Mouse (Mus musculus) midbrain, postnatal 0 days (tissue): Measurements from ENCODE around the gene Ppp2r1b. TPM values are rescaled to one million over a fixed set of nuclear protein-coding genes. Genes with fewer than 3 reads are reported as not detected.

Source experiments
- ATAC-seq: fragments of 200-750 bp; cut with Nextera tagmentation; 2 replicates; pipeline ENCODE4 v1.8.0; 2017; ENCODE audit warnings: moderate number of reproducible peaks, mild to moderate bottlenecking, moderate TSS enrichment, moderate library complexity; ENCODE audit not compliant: low FRiP score
- DNase-seq: peaks from one replicate; pipeline ENCODE4 v3.0.0-alpha.2; 2015; ENCODE audit warnings: low spot score
- H3K27ac ChIP-seq: fragments of 300-500 bp; sonication (generic); 2 replicates; pipeline ENCODE4 v1.5.1; 2014; ENCODE audit warnings: low read depth, mild to moderate bottlenecking, low read length, mixed read lengths
- H3K27me3 ChIP-seq: fragments of 300-500 bp; sonication (generic); 2 replicates; pipeline ENCODE4 v1.6.1; 2014; ENCODE audit warnings: low read length, control low read depth, mixed read lengths; ENCODE audit not compliant: insufficient read depth
- H3K36me3 ChIP-seq: fragments of 300-500 bp; sonication (generic); 2 replicates; pipeline ENCODE4 v1.6.1; 2014; ENCODE audit warnings: low read length, control low read depth, mixed read lengths; ENCODE audit not compliant: insufficient read depth
- H3K4me1 ChIP-seq: fragments of 300-500 bp; sonication (generic); 2 replicates; pipeline ENCODE4 v1.6.1; 2014; ENCODE audit warnings: mild to moderate bottlenecking, control low read depth, antibody characterized with exemption, low read length, mixed read lengths; ENCODE audit not compliant: insufficient read depth
- H3K4me2 ChIP-seq: fragments of 300-500 bp; sonication (generic); 2 replicates; pipeline ENCODE4 v1.6.1; 2014; ENCODE audit warnings: low read depth, mild to moderate bottlenecking, low read length, mixed read lengths; ENCODE audit not compliant: poor library complexity, severe bottlenecking
- H3K4me3 ChIP-seq: fragments of 300-500 bp; sonication (generic); 2 replicates; pipeline ENCODE4 v1.5.1; 2014; ENCODE audit warnings: low read depth, mild to moderate bottlenecking, low read length, moderate library complexity
- H3K9ac ChIP-seq: fragments of 300-500 bp; sonication (generic); replicated peaks from 2 replicates; pipeline ENCODE4 v1.6.1; 2014; ENCODE audit warnings: mild to moderate bottlenecking, low read length, moderate library complexity, mixed read lengths; ENCODE audit not compliant: poor library complexity, severe bottlenecking
- H3K9me3 ChIP-seq: fragments of 300-500 bp; sonication (generic); 2 replicates; pipeline ENCODE4 v1.6.1; 2016; ENCODE audit warnings: low read length, control low read depth
- CTCF ChIP-seq: IDR thresholded peaks from 2 replicates; pipeline ENCODE4 v1.5.1; 2016; ENCODE audit warnings: antibody characterized with exemption, mild to moderate bottlenecking
- WGBS: fragments of 180-500 bp; shearing (Covaris S2); extraction: QIAGEN DNeasy Blood & Tissue Kit; methylation state at CpG from one replicate; pipeline ENCODE4 v1.1.7; 2014; 5-methylcytosine and 5-hydroxymethylcytosine counted together
- polyA plus RNA-seq: library from polyadenylated mRNA; unstranded; fragments of >200 nt; fragmentation: Nextera tagmentation; extraction: Ambion mirVana; gene quantifications from 2 replicates; pipeline ENCODE4 v1.2.1, GENCODE M21; 2015
- total RNA-seq: library from RNA; depleted of rRNA; stranded (reverse); fragments of >200 nt; gene quantifications from 2 replicates; pipeline ENCODE4 v1.2.3, GENCODE M21; 2014

Gene Ppp2r1b
- total and polyA plus RNA-seq, 2 experiments from 2014 or later, result 14.8 to 30.2 TPM

DNA sequence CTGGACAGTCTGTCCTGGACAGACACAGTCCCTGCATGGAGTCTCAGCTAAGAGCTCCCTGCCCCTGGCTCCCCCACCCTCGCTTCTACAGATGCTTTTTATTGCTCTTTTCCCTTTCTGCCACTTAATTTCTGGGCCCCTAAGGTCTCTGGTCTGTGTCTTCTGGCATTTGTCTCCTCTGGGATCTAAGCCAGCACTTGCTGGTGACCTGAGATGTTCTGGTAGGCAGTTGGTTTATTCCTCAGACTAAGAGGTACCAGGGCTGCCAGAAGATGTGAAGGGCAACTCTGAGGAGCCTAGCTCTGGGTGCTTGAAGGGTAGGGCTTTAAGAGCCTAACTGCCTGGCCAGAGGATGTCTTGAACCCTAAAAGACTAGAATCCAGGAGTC is 40.5 kb downstream of the Ppp2r1b start:
- Histone ChIP-seq H3K36me3 (peaks cover 11% of the 10 kb centered on the region; the same call in 1 of the 2 replicates), H3K27ac (peak overlapping the region; percentile 38; the same call in 1 of the 2 replicates), H3K27me3 (no peaks in the 10 kb centered on the region), H3K4me2 (no peak overlapping the region), H3K9me3 (no peaks in the 10 kb centered on the region), H3K9ac (no peak overlapping the region), H3K4me3 (no peak overlapping the region), H3K4me1 (peaks cover 4% of the 10 kb centered on the region; the same call in 1 of the 2 replicates)
- 62% methylated on average over 1 of the region's 1 CpGs for WGBS
- DNase-seq (no peak), ATAC-seq (no peak)
- TF ChIP-seq CTCF, result no peak

DNA sequence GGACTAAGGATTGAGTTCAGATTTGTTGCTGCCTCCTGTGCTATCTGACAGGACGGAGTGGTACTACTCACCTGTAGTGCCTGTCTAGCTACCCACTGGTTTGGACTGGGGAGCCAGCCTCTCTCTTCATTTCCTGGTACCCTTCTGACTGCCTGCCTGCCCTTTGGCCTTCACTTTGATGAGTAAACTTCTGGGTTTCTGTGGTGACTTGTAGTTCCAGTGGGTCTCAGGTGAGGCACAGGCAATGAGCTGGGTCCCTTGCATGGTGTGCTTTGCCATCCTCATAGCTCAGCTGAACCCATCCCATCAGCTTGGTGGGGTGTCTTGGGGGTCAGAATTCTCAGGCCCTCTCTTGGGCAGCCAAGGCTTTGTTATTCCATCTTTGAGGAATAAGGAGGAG is 41.8 kb downstream of the Ppp2r1b start:
- ATAC-seq (no peak), DNase-seq (no peak)
- Histone ChIP-seq H3K27me3 (no peaks in the 10 kb centered on the region), H3K4me1 (peaks cover 4% of the 10 kb centered on the region; the same call in 1 of the 2 replicates), H3K27ac (no peak overlapping the region), H3K4me3 (no peak overlapping the region), H3K4me2 (no peak overlapping the region), H3K9ac (no peak overlapping the region), H3K36me3 (peaks cover 12% of the 10 kb centered on the region; the same call in 1 of the 2 replicates), H3K9me3 (no peaks in the 10 kb centered on the region)
- WGBS, result 87% methylated on average over 1 of the region's 1 CpGs
- no peak for TF ChIP-seq CTCF

DNA sequence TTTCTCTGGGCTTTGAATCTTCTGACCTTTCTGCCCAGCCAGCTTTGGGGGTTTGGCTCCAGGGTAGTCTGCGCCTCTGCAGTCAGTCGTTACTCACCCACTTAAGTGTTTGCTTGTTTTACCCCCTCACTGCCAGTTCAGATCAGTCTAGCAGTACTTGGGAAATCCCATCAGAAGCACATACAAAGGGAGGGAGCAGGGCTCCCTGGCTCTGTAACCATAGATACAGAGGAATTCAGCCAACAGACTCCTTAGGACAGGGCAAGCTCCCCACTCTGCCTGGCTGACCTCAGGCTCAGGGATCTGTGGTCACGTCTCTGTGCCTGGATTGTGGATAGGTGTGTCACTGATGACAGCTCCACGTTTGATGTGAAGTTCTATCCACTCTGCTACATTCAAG is 42.2 kb downstream of the Ppp2r1b start:
- Histone ChIP-seq H3K4me3 (no peak overlapping the region), H3K27ac (no peak overlapping the region), H3K27me3 (no peaks in the 10 kb centered on the region), H3K4me2 (no peak overlapping the region), H3K4me1 (peaks cover 4% of the 10 kb centered on the region; the same call in 1 of the 2 replicates), H3K9ac (no peak overlapping the region), H3K9me3 (no peaks in the 10 kb centered on the region), H3K36me3 (peaks cover 12% of the 10 kb centered on the region; the same call in 1 of the 2 replicates)
- ATAC-seq (no peak), DNase-seq (peak; percentile 17)
- 19% methylated on average over 4 of the region's 4 CpGs for WGBS
- no peak for TF ChIP-seq CTCF

DNA sequence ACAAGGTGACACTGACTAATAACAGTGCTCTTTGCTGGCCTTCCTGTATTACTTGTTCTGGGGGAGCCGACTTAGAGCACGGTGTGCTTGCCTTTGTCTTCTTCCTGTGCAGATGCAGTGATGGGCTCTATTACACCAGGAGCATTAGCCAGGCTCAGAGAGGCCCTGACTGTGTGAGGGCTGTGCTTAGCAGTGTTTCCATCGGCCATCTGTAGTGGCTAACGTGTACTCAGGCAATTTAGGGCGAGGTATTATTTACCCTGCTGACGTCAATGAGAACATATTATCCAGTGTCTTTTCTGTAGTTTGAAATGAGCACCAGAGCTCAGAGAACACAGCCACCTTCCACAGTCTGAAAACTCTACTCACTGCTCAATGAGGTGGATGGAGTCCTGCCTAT is 44.1 kb downstream of the Ppp2r1b start:
- Histone ChIP-seq H3K9ac (no peak overlapping the region), H3K36me3 (peaks cover 15% of the 10 kb centered on the region), H3K27ac (no peak overlapping the region), H3K4me2 (no peak overlapping the region), H3K4me1 (peaks cover 4% of the 10 kb centered on the region; the same call in 1 of the 2 replicates), H3K4me3 (no peak overlapping the region), H3K27me3 (no peaks in the 10 kb centered on the region), H3K9me3 (no peaks in the 10 kb centered on the region)
- TF ChIP-seq CTCF, result no peak
- 84% methylated on average over 6 of the region's 6 CpGs for WGBS
- DNase-seq (no peak), ATAC-seq (no peak)

DNA sequence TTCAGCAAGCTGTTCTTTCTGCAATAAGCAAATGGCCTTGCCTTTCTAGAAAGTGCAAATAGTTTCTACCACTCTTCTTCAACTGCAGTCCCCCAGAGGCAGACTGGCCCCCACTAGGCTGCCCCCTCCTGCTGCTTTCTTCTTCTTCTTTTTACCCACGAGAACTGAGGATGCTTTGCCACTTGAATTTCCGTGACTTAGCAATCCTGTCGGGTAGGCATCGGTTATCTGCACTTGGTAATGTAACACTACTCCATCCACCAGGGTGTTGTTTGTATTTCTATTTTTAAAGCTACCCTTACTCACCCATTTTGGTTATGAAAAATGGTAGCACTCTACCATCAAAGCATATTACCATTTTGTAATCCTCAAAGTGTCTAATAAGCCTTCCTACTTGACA is 44.9 kb downstream of the Ppp2r1b start:
- Histone ChIP-seq H3K36me3 (peaks cover 22% of the 10 kb centered on the region), H3K4me2 (no peak overlapping the region), H3K9me3 (no peaks in the 10 kb centered on the region), H3K27me3 (no peaks in the 10 kb centered on the region), H3K4me3 (no peak overlapping the region), H3K27ac (no peak overlapping the region), H3K9ac (no peak overlapping the region), H3K4me1 (no peaks in the 10 kb centered on the region)
- WGBS, result 82% methylated on average over 4 of the region's 4 CpGs
- TF ChIP-seq CTCF, result no peak
- DNase-seq (no peak), ATAC-seq (no peak)

DNA sequence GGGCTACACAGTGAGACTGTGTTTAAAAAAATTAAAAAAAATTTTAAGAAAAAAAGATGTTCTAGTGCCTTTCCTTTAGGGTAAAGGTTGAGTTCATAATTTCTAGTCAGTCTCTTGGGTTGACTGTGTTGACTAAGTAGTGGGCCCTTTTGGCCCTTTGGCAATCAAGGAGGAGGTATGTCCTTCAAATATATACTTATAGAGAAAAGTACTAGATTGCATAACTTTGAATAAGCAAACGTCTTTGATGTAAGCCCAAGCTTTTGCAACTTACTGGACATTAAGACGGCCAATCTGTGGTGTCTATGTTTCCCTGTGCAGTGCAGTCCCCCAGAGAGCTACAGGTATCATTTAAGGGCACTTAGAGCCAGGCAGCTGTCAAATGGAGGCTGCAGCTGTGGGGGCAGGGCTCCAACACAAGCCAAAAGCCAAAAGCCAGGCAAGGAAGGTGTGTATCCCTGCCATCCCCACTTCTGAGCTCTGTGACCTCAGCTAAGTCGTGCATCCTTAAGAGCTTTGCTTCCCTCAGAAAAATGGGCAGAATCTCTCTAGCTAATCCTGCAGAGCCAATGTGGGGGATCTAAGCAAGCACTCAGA is 45.5 kb downstream of the Ppp2r1b start:
- 88% methylated on average over 3 of the region's 3 CpGs for WGBS
- no peak for ATAC-seq

More for the DNA sequence above, 45.5 kb downstream of the Ppp2r1b start:
- no peak overlapping the region for H3K9ac ChIP-seq
- no peaks in the 10 kb centered on the region for H3K27me3 ChIP-seq
- H3K27ac ChIP-seq, result no peak overlapping the region
- DNase-seq, result no peak
- no peak overlapping the region for H3K4me3 ChIP-seq
- no peak for TF ChIP-seq CTCF
- no peak overlapping the region for H3K4me2 ChIP-seq
- no peaks in the 10 kb centered on the region for H3K9me3 ChIP-seq
- peaks cover 28% of the 10 kb centered on the region for H3K36me3 ChIP-seq
- H3K4me1 ChIP-seq, result no peaks in the 10 kb centered on the region
